Mouse (Mus musculus): ENCODE results near the gene Ccdc50.

The Ccdc50 gene

DNA sequence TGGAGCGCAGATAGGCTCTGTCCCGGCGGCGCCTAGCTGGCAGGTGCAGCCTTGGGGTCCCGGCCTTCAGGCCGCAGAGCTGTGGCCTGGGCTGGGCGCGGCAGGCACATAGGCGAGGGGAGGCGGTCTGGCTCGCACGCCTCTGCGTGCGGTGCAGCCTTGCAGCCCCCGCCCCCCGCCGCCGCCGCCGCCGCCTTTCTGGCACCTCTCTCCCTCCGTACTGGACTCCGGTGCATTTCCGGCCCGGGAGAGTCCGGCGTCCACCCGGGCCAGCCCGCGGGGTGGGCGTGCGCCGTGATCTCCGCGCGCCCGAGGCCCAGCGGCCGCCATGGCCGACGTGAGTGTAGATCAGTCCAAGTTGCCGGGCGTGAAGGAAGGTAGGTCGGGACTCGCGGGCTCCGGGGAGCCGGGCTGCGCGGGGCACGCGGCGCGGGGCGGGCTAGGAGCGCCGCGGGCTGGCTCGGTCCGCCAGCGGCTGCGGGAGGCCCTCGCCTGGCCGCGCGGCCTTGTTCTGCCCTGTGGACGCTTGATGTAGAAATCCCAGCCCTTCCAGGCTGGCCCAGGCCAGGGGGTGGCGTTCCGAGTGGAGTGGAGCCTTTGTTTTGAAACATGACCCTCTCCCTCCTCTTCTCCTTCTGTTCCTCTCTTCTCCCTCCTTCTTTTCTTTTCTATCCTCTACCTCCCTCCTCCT lies at the start of gene Ccdc50:
Gene Ccdc50 (plus strand): TSS at position 109 of the 691 bp plus-strand sequence.
- peak; percentile 45 for DNase-seq (ENCODE audit: low spot score)

DNA sequence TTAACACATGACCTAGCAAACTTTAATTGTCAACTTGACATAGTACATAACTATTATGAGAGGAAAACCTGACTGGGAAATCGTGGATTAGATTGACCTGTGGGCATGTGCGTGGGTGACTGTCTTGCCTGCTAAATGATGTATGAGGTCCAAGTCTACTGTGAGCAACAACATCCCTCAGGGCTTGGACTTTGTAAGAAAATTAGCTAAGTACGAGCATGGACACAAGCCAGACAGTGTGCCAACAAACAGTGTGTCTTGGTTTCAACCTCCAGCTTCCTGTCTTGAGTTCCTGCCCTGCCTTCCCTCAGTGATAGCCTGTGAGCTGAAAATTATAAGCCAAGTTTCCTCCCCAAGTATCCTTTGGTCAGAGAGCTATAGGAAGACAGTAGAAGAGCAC lies 41.1 kb upstream of the Ccdc50 start:
- no peak for DNase-seq (ENCODE audit: low spot score)

DNA sequence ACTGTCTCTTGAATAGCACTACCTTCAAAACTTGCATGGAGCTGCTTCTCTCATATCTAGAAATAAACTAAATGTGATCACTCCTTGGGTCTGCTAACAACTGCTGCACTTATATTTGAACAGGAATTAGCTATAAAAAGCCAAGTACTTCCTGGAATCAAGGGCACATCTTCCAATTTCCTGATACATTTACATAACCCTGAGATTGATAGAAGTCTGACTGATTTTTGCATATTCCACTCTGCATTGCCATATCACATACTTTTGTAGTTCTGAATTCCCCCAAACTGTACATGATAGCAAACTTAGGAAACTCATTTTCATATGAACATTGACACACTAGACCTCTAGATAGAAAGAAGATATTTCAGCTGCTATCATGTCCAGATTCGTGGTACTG lies 40.3 kb upstream of the Ccdc50 start:
- no peak for DNase-seq (ENCODE audit: low spot score)

DNA sequence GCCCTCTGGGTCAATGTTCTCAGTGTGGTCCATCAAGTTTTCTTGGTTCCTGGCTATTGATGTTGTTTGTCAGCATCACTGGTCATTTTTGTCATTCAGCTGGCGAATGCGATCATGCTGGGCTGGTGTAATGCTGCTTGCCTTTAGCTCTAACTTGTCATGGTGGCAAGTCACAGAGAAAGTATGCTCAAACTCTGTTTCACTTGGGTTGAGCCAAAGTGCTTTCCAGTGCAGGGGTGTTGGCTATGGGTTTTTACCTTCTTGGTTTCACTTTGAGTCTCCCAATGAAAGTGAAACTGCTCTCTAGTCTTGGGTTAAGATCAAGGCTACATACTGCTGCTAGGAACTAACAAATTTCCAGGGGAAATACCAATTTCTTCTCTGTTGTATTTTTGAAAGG lies 39.4 kb upstream of the Ccdc50 start:
- no peak for DNase-seq (ENCODE audit: low spot score)

DNA sequence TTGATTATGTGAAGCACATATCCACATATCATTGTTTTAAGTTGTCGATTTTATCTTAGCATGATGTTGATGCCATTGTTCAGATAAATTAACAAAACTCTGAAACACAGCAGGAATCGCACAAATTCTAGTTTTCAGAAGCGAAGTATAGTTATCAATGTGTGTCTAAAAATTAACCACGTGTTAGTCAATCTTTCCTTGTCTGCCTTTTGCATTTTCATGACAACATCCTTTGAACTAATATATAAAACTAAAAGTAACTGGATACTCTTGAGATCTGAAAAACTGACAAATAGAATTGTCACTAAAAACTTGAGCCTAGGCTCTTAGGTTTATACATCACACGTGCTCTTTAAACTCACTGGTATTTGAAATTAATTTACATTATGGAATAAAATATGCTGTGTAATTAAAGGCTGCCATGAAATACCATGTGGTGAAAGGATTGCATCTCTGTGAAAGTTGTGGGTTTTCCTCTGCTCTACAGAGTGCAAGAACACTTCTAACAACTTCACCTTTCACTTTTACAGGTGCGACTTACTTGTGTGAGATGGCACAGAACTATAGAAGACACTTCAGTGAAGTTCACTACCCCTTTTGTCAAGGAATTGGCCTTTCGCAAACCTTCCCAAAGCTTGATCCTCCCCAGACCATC lies 38.7 kb upstream of the Ccdc50 start:
- DNase-seq (ENCODE audit: low spot score): no peak

DNA sequence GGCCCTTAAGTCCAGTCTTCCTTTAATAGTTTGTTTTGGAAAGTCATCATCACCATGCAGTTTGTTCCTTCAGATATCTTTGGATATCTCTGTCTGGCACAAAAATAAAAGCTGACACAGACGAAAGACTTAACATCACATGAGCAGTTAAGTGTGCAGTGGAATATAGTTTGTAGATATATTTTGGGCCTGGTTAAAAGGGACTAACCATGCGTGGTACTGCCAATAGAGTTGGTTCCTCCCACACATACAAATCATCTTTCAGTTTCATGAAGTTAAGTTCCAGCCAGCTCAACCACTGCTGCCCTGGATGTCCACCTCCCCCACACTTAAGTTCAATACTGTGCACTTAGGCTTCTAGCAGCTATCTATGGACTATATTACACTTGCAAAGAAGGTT lies 34.2 kb upstream of the Ccdc50 start:
- no peak for DNase-seq (ENCODE audit: low spot score)

DNA sequence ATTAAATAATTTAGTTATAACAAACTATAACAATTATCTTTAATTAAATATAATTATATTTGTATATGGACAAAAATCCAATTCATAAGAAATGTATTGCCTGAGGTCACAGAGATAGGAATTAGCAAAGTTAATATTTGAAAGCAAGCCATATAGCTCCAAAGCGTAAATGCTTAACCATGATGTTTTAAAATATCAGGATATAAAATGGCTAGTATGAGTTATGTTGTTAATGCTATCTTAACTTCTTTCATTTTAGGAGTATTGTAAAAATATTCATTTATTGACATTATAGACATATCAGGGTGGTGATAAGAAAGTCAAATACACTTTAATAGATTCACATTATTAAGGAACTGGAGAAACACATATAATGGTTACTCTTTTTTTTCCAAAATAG lies 28.6 kb upstream of the Ccdc50 start:
- no peak for DNase-seq (ENCODE audit: low spot score)

DNA sequence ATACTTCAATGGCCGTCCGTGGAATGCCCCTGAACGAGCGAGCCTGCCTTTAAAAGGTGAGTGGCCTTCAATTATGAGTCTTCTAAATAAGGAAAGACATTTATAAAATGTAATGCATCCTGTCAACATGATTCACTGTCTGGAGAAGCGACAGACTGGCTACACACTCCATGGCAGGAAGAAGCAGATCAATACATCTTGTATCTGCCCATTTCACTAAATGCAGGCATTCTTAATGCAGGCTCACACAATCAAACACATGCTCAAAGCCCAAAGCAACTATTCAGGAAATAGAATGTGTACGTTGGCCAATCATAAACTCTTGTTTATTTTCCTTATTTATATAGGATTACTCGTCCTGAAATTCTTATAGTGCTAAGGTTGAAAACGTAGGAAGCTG lies 18.5 kb upstream of the Ccdc50 start, which contains the start of gene Uts2b:
Gene Uts2b (minus strand): TSS at position 49 of the 400 bp plus-strand sequence.
- DNase-seq (ENCODE audit: low spot score): no peak

DNA sequence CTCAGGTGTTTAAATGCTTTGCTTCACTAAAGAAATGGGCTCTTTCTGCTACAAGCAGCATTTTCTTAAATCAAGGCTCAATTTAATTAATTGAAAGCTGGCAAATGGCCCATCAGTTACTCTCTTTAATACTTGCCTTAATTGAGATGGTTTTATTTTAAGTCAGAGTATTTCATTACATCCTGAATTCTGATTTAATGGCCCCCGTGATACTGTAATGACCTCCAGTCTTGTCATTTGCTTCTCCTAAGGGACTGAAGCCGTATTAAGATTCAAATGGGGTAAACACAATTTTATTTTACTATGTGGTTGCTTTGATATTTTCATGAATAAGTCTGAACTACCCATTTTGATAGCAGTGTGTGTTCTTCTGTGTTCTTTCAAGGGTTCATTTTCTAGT lies 18.0 kb upstream of the Ccdc50 start:
- no peak for DNase-seq (ENCODE audit: low spot score)

DNA sequence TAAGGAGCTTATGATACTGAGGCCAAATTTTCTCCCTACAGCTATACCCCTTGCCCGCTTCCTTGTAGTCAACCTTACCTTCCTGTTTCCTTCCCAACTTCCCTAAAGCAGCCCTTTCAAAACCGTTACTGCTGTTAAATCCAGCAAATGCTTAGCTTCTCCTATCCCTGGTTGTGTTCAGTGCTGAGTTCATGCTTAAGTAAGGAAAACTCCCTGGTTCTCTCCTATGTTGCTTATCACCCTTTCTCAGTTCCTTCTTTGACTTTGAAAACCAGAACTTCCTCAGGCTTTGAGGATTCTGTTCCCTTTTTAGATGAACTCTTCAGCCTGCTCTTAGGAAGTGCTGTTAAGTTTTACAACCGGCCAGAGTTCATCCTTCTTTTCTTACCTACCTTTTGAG lies 14.5 kb upstream of the Ccdc50 start:
- DNase-seq (ENCODE audit: low spot score): no peak

DNA sequence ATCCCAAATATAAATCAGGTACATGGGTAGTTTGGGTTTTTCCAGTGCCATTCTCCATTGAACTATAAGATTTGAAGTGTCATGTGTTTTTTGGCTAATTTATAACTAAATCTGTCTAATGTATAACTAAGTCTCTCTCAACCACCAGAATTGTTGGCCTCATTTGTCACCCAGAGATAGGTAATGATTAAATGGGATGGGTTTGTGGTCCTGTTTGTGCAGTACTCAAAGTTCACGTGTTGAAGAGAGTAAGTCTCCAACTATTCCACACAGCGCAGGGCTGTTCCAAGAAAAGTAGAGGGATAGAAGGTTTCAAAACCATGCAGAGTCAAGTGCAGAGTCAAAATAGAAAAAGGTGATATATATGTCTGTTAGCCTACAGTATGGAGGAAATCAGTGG lies 13.4 kb upstream of the Ccdc50 start:
- DNase-seq (ENCODE audit: low spot score): no peak

DNA sequence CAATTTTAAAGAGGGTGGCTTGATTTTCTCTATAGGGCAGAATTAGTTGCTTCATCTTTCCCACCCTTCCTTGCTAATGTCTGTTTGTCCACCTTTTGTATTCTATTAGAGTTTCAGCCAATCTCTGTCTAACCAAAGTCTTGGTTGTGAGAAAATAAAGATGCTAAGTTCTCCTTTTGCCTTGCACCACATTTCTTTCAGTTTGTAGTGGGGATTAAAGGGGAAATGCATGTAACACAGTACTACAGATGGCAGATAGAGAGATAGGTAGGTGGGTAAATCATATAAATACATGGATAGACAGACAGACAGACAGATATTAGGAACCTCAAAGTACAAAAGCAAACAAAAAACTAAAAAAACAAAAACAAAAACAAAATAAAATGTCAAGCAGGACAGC lies 12.1 kb upstream of the Ccdc50 start:
- DNase-seq (ENCODE audit: low spot score): no peak

DNA sequence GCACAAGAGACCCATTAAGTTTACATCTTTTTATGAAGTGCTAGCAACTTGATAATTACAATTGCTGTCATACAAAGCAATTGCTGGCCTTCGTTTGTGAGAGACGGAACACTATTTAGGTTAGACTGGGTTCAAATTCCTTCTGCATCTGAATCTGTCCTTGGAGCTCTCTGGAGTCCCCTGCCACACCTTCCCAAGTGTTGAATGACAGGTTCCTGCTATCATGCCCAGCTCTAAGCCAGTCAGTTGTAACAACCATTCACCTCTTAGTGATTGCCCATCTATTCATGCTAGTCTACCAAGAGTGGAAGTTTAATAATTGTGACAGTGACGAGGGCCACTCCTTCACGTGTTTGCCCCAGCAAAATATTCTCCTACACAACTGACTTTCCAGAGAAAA lies 6.5 kb upstream of the Ccdc50 start:
- no peak for DNase-seq (ENCODE audit: low spot score)

DNA sequence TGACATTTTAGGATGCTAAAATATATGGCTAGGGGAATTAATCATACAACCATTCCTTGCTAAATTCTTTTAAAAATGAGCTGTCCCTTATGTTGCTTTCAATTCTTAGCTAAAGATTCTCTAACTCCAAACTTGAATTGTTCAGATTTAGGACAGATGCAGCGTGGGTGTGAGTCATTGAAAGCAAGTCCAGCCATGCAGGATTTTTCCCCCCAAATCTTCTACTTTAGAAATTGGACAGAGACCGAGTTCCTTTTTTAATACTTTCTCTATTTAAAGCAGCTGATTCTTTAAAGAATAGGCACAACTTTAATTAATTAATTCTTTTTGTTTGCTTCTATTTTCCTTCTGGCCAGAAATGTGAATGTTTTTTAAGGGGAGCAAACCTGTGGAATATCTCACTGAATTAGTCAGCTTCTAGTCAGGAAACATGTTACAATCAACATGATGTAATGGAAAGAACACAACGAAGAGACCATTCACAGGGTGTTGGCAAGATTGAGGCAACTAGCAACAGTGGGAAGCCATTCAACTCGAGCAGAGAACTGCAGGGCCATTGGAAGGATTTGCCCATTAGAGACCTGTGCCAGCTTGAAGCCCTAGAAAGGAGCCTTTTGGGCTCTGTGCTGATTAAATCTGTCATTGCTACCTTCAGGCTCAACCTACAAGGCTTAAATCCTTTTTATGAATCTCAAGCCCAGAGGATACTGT lies 3.6 kb upstream of the Ccdc50 start:
- no peak for DNase-seq (ENCODE audit: low spot score)

DNA sequence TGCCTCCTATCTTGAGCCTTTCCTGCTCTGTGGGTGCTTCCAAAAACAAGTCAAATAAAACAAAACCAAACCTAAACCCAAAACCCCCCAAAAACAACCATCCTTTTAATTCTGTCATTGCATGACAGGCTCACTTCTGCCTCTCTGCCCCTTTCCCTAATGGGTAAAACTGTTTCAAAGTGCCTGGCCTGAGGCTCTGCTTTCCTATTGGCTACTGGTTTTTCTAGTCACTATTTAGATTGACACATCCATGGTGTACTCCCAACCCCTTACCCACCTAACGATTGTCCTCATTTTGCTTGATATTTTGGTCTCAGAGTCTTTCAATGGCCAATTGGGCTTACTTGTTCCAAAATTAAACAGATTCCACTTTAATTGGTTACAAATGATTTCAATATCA lies 3.0 kb upstream of the Ccdc50 start:
- DNase-seq (ENCODE audit: low spot score): no peak

DNA sequence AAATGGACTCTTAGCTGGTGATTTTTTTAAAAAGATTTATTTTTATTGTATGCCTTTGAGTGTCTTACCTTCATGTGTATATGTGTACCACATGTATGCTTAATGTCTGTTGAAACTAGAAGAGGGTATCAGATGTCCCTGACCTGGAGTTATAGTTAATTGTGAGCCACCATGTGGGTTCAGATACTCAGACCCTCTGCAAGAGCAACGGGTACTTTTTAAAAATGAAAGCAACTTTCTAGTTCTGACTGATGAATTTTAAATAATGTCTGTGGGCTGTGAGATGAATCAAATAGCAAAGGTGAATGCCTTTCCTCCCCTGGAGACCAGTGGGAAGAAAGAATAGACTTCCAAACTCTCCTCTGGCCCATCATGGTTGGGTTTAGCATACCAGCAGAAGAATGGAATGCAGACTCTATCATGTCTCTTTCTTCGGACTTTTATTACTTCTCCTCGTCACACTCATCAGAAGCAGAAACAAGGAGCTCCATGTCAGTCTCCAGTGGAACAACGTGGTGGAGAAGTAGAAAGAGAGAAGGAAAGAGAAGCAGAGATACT lies 1.7 kb upstream of the Ccdc50 start:
- no peak for DNase-seq (ENCODE audit: low spot score)

DNA sequence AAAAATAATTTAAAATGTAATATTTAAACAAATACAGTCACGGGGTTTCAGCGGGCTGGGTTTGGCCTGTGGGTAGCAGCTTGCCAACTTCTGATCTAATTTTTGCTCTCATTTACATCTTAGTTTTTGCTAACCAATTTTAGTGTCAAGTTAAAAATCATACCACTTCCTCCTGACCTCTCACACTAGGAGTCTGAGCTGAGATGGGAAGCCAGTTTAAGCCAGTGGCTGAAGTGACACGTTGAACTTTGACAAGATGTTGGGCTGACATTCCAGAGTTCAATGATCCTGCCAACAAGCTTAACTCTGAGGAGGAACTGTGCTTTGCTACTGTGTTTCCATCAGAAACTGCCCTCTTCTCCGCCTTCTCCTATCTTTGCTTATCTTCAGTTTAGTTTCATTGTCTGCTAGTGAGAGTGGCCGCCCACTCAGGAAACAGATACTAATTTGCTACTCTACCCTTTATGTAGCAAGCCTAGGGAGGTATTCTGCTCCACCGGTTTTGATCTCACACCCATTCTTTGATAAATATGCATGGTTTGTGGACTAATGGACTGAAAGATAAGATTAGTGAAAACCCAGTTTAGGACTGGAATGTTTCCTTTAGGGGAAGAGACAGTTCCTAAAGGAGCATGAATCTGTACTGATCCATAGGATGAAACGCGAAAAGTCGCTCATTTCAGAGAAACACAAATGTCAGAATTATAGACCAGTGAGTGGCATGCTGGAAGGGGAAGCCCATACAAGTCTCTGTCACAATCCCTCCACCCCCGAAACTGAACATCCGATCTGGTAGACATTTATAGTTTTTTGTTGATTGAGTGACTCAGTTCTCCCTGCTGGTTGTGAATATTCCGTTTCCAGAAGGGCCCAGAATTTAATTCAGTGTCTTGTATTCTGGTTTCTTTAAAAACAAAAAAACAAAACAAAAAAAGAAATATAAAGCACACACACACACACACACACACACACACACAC lies 746 bp upstream of the Ccdc50 start:
- DNase-seq (ENCODE audit: low spot score): peak; percentile 15

DNA sequence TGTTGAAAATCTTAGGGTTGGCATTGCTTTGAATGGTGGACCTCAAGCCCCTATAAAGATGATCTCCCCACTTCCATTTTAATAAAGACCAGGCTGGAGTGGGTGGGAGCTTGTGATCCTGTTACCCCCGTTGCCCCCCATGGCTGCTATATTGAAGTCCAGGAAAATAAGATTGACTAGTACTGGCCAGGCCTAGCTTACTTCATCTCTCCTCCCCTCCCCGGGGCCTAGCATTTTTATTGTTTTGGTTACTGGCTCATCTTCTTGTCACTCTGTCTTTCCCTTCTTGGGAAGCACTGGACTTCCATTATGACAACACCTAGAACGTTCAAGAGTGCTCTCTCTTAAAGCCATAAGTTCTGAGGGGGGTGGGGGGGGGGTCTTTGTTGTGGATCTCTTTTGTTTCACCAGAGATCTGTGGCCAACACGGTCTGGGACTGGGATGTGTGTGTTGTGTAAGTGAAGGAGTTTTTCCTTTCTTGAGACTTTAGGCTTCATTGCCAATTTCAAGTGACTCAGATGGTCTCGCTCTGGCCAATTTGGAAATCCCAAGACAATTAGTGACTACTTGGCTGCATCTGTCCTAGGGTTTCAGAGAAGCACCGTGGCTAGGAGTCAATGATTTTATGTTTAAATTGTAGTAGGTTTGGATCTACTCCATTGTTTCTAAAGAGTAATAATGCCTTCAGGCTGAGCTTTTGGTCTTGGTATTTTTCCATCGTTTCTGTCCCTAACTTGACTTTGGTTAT lies 1.0 kb downstream of the Ccdc50 start:
- DNase-seq (ENCODE audit: low spot score): no peak

DNA sequence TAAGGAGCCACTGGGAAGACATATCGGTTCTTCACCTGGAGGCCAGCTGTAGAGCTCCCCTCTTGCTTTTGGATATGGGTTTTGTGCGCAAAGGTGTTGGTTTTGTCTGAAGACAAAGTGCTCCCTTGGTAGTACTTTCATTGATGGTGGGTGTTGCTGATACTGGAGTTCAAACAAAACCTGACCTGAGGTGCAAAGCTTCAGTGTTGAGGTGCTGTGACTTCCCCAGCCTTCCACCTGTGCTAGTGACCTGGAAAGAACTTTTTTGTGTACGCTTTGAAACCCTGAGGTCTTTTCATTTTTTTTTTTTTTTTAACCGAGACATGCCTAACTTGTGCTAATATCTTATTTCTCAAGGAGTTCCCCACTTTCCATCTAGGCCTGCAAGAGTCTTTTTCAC lies 1.6 kb downstream of the Ccdc50 start:
- no peak for DNase-seq (ENCODE audit: low spot score)

DNA sequence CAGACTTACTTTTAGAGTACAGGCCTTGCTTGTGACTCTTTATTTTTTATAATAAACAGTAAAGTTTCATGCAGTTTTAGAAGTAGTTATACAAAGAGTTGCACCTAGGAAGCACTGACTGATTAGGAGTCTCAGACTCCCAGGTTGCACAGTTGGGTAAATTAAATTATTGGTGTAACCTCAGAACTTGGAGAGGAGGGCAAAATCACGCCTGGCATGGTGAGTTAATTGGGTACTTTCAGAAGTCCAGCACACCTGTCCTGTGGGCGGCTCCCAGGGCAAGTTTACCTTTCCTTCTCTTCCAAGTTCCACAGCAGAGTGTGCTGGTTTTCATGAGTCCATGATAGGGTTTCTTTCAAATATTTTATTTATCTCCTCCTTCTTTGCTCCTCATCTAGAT lies 3.2 kb downstream of the Ccdc50 start:
- no peak for DNase-seq (ENCODE audit: low spot score)

Data from T-cell, adult 2 months (primary cell).